In the genomic region with DNA sequence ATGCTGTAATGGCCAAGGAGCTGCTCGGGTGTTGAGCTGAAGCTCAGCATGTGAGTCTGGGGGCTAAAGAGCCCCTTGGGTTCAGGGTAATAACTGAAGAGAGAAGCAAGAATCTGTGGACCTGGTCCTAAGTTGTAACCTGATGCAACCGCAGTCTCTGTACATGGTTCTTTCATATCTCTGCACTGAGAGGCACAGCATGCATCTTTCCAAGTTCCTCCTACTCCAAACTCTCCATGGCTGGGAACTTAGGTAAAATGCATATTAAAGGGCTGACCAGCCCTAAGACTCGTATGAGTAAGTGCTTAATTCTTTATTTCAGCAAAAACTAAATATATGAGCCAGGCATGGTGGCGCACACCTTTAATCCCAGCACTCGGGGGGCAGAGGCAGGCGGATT, we compare ENCODE assay signal across 16 mouse cellular contexts.
"Had no signal": no experiment of that assay in that cellular context is flagged by ENCODE, and none has a peak within 500 bp of the region (broad histone marks: within the 10 kb centered on the region; RNA-seq: fewer than 3 reads in every experiment).

No protein-coding gene starts in this region.

- H3K4me3 ChIP-seq: neural tube, embryonic 13.5 days; neural tube, embryonic 15.5 days; stomach, embryonic 15.5 days had no signal

- H3K9me3 ChIP-seq: neural tube, embryonic 13.5 days; neural tube, embryonic 15.5 days; stomach, embryonic 15.5 days had no signal

- H3K9ac ChIP-seq: neural tube, embryonic 13.5 days; neural tube, embryonic 15.5 days; stomach, embryonic 15.5 days had no signal

- DNase-seq: retina, postnatal 1 day; right cerebral cortex, adult 18-20 months; right cerebral cortex, postnatal 14 days; right cerebral cortex, postnatal 25 days; right cerebral cortex, postnatal 4 days; spleen, adult 18-20 months; thymus, adult 18-20 months; thymus, adult 2 months; thymus, postnatal 14 days; thymus, postnatal 25 days; thymus, postnatal 36 days; thymus, postnatal 4 days had no signal

- H3K27ac ChIP-seq: neural tube, embryonic 13.5 days; neural tube, embryonic 15.5 days; stomach, embryonic 15.5 days; stomach, postnatal 0 days had no signal

- H3K36me3 ChIP-seq: neural tube, embryonic 13.5 days; neural tube, embryonic 15.5 days; stomach, embryonic 15.5 days had no signal

- H3K27me3 ChIP-seq: neural tube, embryonic 13.5 days; neural tube, embryonic 15.5 days; stomach, embryonic 15.5 days had no signal
